Mouse (Mus musculus) thymus, adult 2 months (tissue): ENCODE data around the gene Gm3667.
"Not testable (repeated sequence)": the region's sequence is repeated elsewhere in the genome, so short reads cannot be mapped to it uniquely, and the experiment has no call there.

Source experiments
- CTCF ChIP-seq: fragments of 200-500 bp; IDR thresholded peaks from 2 replicates; pipeline ENCODE4 v1.5.1; 2012; ENCODE audit warnings: mild to moderate bottlenecking, control low read depth, low read length, moderate library complexity, borderline replicate concordance; ENCODE audit not compliant: control insufficient read depth, poor library complexity, insufficient read depth; ENCODE audit errors: extremely low read depth
- POLR2A ChIP-seq: fragments of 200-500 bp; IDR thresholded peaks from 2 replicates; pipeline ENCODE4 v1.6.1; 2012; ENCODE audit warnings: mild to moderate bottlenecking, low read length, control low read depth, moderate library complexity; ENCODE audit not compliant: control insufficient read depth, poor library complexity, insufficient read depth; ENCODE audit errors: extremely low read depth

DNA sequence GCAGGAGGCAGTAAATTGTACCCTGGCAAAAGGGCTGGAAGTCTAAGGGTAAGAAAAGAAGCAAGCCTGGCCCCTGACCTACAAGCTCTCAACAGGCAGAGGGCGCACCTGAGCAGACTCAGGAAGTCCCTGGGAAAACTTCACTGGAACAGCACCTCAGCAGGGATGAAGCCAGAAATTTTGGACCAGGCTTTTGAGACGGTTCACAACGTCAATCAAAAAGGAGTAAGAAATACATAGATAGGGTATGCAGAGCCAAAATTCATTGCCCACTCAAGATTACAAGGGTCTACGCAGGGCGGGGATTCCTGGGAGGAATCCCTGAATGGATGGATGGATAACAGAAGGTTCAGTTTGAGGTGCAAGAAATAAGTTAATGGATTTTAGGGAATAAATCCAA lies 951 bp downstream of the Gm3667 start:
- not testable (repeated sequence) for TF ChIP-seq POLR2A, CTCF
